Mouse (Mus musculus) ES-Bruce4 (cell line): ENCODE results near the gene Pou6f2. TPM values are rescaled to one million over a fixed set of nuclear protein-coding genes. Genes with fewer than 3 reads are reported as not detected.

Experiments used
- H3K27ac ChIP-seq: 2 replicates; pipeline ENCODE4 v1.5.1; 2012; ENCODE audit warnings: low read length, inconsistent platforms; ENCODE audit not compliant: insufficient read depth
- H3K27me3 ChIP-seq: 2 replicates; pipeline ENCODE4 v1.6.1; 2012; ENCODE audit warnings: mild to moderate bottlenecking, low read length, inconsistent platforms; ENCODE audit not compliant: control insufficient read depth, poor library complexity, insufficient read depth, severe bottlenecking
- H3K36me3 ChIP-seq: 2 replicates; pipeline ENCODE4 v1.6.1; 2012; ENCODE audit warnings: inconsistent platforms, mild to moderate bottlenecking, low read length, moderate library complexity; ENCODE audit not compliant: control insufficient read depth, poor library complexity, insufficient read depth, severe bottlenecking
- H3K4me1 ChIP-seq: one replicate; pipeline ENCODE4 v1.8.1; 2011; ENCODE audit warnings: low read length; ENCODE audit not compliant: control insufficient read depth, insufficient read depth
- H3K4me3 ChIP-seq: 2 replicates; pipeline ENCODE4 v1.5.1; 2011; ENCODE audit warnings: low read depth, mild to moderate bottlenecking, low read length
- H3K9ac ChIP-seq: 2 replicates; pipeline ENCODE4 v1.6.1; 2012; ENCODE audit warnings: low read depth, mild to moderate bottlenecking, inconsistent platforms; ENCODE audit not compliant: poor library complexity, severe bottlenecking
- H3K9me3 ChIP-seq: replicated peaks from 2 replicates; pipeline ENCODE4 v1.6.1; 2012; ENCODE audit warnings: mild to moderate bottlenecking, low read length, inconsistent platforms; ENCODE audit not compliant: control insufficient read depth, poor library complexity, insufficient read depth, severe bottlenecking
- CTCF ChIP-seq: IDR thresholded peaks from one replicate; pipeline ENCODE4 v1.8.1; 2011; ENCODE audit warnings: low read depth, low read length
- EP300 ChIP-seq: IDR thresholded peaks from 2 replicates; pipeline ENCODE4 v1.6.1; 2011; ENCODE audit warnings: low read depth, low read length; ENCODE audit not compliant: insufficient read depth
- POLR2A ChIP-seq: IDR thresholded peaks from one replicate; pipeline ENCODE4 v1.8.1; 2011; ENCODE audit warnings: low read length; ENCODE audit not compliant: insufficient read depth
- polyA plus RNA-seq: library from polyadenylated mRNA; stranded (reverse); fragments of >200 nt; gene quantifications from 2 replicates; pipeline ENCODE4 v1.2.4, GENCODE M21; 2011; ENCODE audit warnings: low read depth; ENCODE audit not compliant: missing spikeins, insufficient read depth, insufficient read length

The Pou6f2 gene
- polyA plus RNA-seq, 1 experiment, result not detected

GRCm38 (mm10) chr13:18126111-18126510 lies 271.4 kb downstream of the Pou6f2 start:
- H3K36me3 ChIP-seq, result no peaks in the 10 kb centered on the region
- no peaks in the 10 kb centered on the region for H3K27me3 ChIP-seq
- no peak overlapping the region for H3K9ac ChIP-seq
- no peak overlapping the region for H3K4me3 ChIP-seq
- H3K27ac ChIP-seq, result no peak overlapping the region
- no peaks in the 10 kb centered on the region for H3K9me3 ChIP-seq
- no peaks in the 10 kb centered on the region for H3K4me1 ChIP-seq
- TF ChIP-seq EP300, result no peak
- TF ChIP-seq POLR2A, result no peak
- TF ChIP-seq CTCF, result no peak

DNA sequence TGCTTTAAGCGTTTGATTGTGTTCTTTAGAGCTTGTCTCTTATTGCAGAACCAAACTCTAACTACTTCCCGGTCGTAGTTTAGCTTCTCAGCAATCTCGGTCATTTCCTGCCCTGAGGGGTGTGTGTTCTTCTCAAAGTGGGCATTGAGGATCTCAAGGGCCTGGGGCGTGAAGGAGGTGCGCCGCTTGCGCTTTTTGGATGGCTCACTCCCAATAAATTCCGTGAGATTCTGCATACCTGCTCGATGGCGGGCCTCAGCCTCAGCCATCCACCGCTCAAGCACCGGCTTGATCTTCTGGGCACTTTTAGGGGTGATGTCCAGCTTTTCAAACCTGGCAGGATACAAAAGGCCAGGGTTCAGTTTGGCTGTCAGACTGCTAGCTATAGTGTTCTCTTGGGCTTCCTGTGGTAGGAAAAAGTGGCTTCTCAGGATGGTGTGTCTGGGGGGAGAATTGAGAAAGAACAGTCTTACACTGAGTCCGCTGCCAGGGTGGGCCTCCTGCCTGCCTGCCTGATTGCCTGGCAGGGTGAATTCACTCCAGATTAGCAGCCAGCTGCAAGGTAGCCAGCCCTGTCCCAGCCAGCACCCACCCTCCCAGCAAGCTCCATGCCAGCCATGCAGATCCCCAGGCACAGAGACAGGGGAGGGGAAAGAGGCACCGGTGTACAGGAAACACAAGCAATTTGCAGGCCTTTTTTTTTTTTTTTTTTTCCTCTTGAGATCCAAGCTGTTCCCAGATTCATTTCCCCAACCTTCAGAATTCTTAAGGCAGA lies 272.1 kb downstream of the Pou6f2 start:
- Histone ChIP-seq H3K27ac (no peak overlapping the region), H3K9ac (no peak overlapping the region), H3K4me3 (no peak overlapping the region), H3K27me3 (no peaks in the 10 kb centered on the region), H3K4me1 (no peaks in the 10 kb centered on the region), H3K9me3 (no peaks in the 10 kb centered on the region), H3K36me3 (no peaks in the 10 kb centered on the region)
- no peak for TF ChIP-seq CTCF

DNA sequence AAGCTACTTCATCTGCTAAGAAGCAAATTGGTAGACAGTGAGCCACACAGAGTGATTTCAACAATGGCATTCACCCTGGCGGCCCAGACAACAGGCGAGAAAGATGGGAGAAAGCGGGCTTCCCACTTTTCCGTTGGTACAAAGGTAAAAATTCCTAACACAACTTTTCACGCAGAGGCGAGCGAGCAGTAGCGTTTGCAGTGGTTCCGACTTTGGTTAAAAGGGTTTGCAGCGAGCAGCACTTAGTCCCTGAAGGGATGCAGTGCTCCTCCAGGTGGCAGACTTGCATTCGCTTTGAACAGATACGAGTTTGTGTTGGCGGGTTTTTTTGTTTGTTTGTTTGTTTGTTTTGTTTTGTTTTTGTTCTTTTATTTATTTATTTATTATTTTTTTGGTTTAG lies 273.1 kb downstream of the Pou6f2 start:
- H3K9ac ChIP-seq, result no peak overlapping the region
- TF ChIP-seq CTCF, result peak; percentile 48
- no peak for TF ChIP-seq POLR2A

DNA sequence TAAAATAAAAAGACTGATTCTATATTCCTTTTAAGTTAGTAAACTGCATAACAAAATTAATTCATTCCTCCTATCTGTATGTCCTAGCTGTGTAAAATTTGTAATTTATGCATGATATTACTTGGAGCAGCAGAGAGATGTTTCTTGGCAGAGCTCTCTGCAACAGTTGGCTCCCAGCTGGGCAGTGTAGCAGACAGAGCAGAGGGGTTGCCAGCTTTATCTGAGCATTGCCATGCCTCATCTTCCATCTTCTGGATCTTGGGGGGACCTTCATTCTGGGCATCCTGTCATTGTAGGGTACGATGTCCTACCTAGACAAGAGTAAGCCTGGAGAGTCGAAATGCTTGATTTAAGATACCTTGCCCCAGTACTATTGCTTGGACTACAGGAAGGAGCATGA lies 277.1 kb downstream of the Pou6f2 start:
- Histone ChIP-seq H3K27ac (no peak overlapping the region), H3K4me1 (no peaks in the 10 kb centered on the region), H3K9me3 (no peaks in the 10 kb centered on the region; the same call in 1 of the 2 replicates), H3K4me3 (no peak overlapping the region), H3K27me3 (no peaks in the 10 kb centered on the region), H3K9ac (no peak overlapping the region), H3K36me3 (no peaks in the 10 kb centered on the region)
- TF ChIP-seq EP300 (no peak), CTCF (no peak), POLR2A (no peak)

More for the DNA sequence above, 273.1 kb downstream of the Pou6f2 start:
- Histone ChIP-seq H3K4me1 (no peaks in the 10 kb centered on the region), H3K4me3 (no peak overlapping the region), H3K36me3 (no peaks in the 10 kb centered on the region), H3K27ac (no peak overlapping the region), H3K27me3 (no peaks in the 10 kb centered on the region), H3K9me3 (no peaks in the 10 kb centered on the region)

DNA sequence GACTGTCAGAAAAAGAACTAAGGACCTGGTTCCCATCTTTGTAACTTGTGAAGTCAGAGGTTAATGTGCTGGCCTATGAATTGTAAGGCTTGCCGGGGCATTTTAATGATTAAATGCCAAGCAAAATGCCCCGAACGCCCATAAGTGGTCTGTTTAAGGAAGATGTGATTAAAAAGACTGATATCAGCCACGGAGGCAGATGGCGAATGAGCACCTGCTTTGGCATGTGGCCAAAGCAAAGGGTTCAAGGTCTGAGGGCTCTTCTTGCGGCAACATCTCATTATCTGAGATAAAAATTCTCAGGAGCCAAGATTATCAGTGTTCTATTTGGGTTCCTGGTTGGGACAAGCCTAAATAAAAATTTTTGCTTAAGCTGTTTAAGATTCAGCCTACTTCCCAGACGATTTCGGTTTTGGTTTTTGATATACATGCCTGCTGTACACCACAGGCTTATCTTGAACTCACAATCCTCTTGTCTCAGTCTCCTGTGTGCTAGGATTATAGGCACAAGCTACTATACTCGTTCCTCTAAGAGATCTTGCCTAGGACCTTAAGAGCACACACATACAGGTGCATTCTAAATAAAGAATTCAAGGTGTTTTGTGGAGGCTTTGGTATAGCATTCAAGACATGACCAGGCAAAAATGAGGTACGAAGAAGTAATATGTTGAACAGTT lies 315.9 kb downstream of the Pou6f2 start:
- TF ChIP-seq EP300 (no peak), CTCF (no peak), POLR2A (no peak)
- H3K9ac ChIP-seq, result no peak overlapping the region
- no peaks in the 10 kb centered on the region for H3K9me3 ChIP-seq
- H3K4me3 ChIP-seq, result no peak overlapping the region
- H3K27me3 ChIP-seq, result no peaks in the 10 kb centered on the region
- no peak overlapping the region for H3K27ac ChIP-seq
- no peaks in the 10 kb centered on the region for H3K36me3 ChIP-seq
- H3K4me1 ChIP-seq, result no peaks in the 10 kb centered on the region
